Mouse (Mus musculus): ENCODE measurements around the gene Hapln3. TPM values are rescaled to one million over a fixed set of nuclear protein-coding genes. Genes with fewer than 3 reads are reported as not detected.
A peak's percentile ranks its signal among the peaks of the same experiment; 100 is the strongest.

The Hapln3 gene
- total and polyA plus RNA-seq, 3 experiments = not detected

GRCm38 (mm10) chr7:79133391-79133790 lies 2.6 kb upstream of the Hapln3 start:
- H3K27me3 ChIP-seq (ENCODE audit: control insufficient read depth in 1 of 2, insufficient read depth in 2 of 2, low read length in 2 of 2) = no peaks in the 10 kb centered on the region
- H3K4me1 ChIP-seq (ENCODE audit: control insufficient read depth in 1 of 2, insufficient read depth in 2 of 2, low read length in 2 of 2) = peaks cover 0 to 4% of the 10 kb centered on the region in 2 experiments; a peak in 1 of 4 replicates
- H3K27ac ChIP-seq (ENCODE audit: control insufficient read depth, low read depth, low read length) = no peak overlapping the region
- no peaks in the 10 kb centered on the region for H3K9me3 ChIP-seq (replicated peaks; ENCODE audit: insufficient read depth, low read length)
- H3K9ac ChIP-seq (ENCODE audit: control insufficient read depth, low read depth, low read length, poor library complexity, severe bottlenecking) = no peak overlapping the region
- H3K36me3 ChIP-seq (ENCODE audit: control insufficient read depth in 1 of 2, insufficient read depth in 2 of 2, low read length in 2 of 2) = no peaks in the 10 kb centered on the region; a peak in 1 of 4 replicates
- TF ChIP-seq CHD2 (IDR thresholded peaks at IDR 0.05; ENCODE audit: low read length) (no peak), GABPA (IDR thresholded peaks at IDR 0.05; ENCODE audit: low read depth, low read length) (no peak), CTCF (IDR thresholded peaks at IDR 0.05 in 2 of 3, conservative IDR thresholded peaks at IDR 0.05 in 1 of 3; ENCODE audit: control insufficient read depth in 1 of 3, insufficient read depth in 1 of 3, low read depth in 2 of 3, low read length in 3 of 3, poor library complexity in 1 of 3, severe bottlenecking in 1 of 3) (peak in 2 of 3 experiments; percentile 9 to 24; a peak in 1 of 6 replicates), TAL1 (IDR thresholded peaks at IDR 0.05; ENCODE audit: low read length) (no peak), JUND (IDR thresholded peaks at IDR 0.05; ENCODE audit: low read depth, low read length) (no peak)
- no peak for DNase-seq (ENCODE audit: low read depth, low spot score)
- H3K4me3 ChIP-seq (ENCODE audit: control insufficient read depth in 1 of 2, insufficient read depth in 1 of 2, low read depth in 2 of 2, low read length in 2 of 2) = no peak overlapping the region
- no peaks in the 10 kb centered on the region for H3K79me2 ChIP-seq (ENCODE audit: control insufficient read depth, insufficient read depth, low read length, poor library complexity)

- Histone ChIP-seq H3K27me3 (ENCODE audit: control insufficient read depth in 1 of 2, insufficient read depth in 2 of 2, low read length in 2 of 2) (no peaks in the 10 kb centered on the region), H3K79me2 (ENCODE audit: control insufficient read depth, insufficient read depth, low read length, poor library complexity) (no peaks in the 10 kb centered on the region), H3K27ac (ENCODE audit: control insufficient read depth, low read depth, low read length) (no peak overlapping the region), H3K4me1 (ENCODE audit: control insufficient read depth in 1 of 2, insufficient read depth in 2 of 2, low read length in 2 of 2) (peaks cover 0 to 4% of the 10 kb centered on the region in 2 experiments; a peak in 1 of 4 replicates), H3K4me3 (ENCODE audit: control insufficient read depth in 1 of 2, insufficient read depth in 1 of 2, low read depth in 2 of 2, low read length in 2 of 2) (no peak overlapping the region), H3K9ac (ENCODE audit: control insufficient read depth, low read depth, low read length, poor library complexity, severe bottlenecking) (no peak overlapping the region), H3K9me3 (replicated peaks; ENCODE audit: insufficient read depth, low read length) (no peaks in the 10 kb centered on the region), H3K36me3 (ENCODE audit: control insufficient read depth in 1 of 2, insufficient read depth in 2 of 2, low read length in 2 of 2) (no peaks in the 10 kb centered on the region; a peak in 1 of 4 replicates)
- DNase-seq (ENCODE audit: low read depth, low spot score) = no peak
- TF ChIP-seq ETS1 (IDR thresholded peaks at IDR 0.05; ENCODE audit: low read depth, low read length) = no peak
- TF ChIP-seq MYC (IDR thresholded peaks at IDR 0.05; ENCODE audit: low read depth, low read length) = no peak
- no peak for TF ChIP-seq MYB (IDR thresholded peaks at IDR 0.05; ENCODE audit: low read depth, low read length)
- TF ChIP-seq USF2 (IDR thresholded peaks at IDR 0.05; ENCODE audit: borderline replicate concordance in 1 of 2, insufficient read depth in 1 of 2, low read depth in 1 of 2, low read length in 2 of 2) = no peak
- TF ChIP-seq UBTF (IDR thresholded peaks at IDR 0.05; ENCODE audit: borderline replicate concordance, insufficient read depth, low read depth, low read length) = no peak
- no peak for TF ChIP-seq TAL1 (IDR thresholded peaks at IDR 0.05; ENCODE audit: low read length)
- no peak for TF ChIP-seq RCOR1 (IDR thresholded peaks at IDR 0.05; ENCODE audit: low read depth, low read length)
- TF ChIP-seq ZMIZ1 (IDR thresholded peaks at IDR 0.05; ENCODE audit: low read depth, low read length) = no peak
- no peak for TF ChIP-seq CHD2 (IDR thresholded peaks at IDR 0.05; ENCODE audit: low read length)
- no peak for TF ChIP-seq HCFC1 (IDR thresholded peaks at IDR 0.05; ENCODE audit: low read depth, low read length)
Measured at GRCm38 (mm10) chr7:79130385-79130784, 433 bp downstream of the Hapln3 start.

GRCm38 (mm10) chr7:79129883-79130282 lies 935 bp downstream of the Hapln3 start:
- peaks cover 0 to 4% of the 10 kb centered on the region in 2 experiments; a peak in 1 of 4 replicates for H3K4me1 ChIP-seq (ENCODE audit: control insufficient read depth in 1 of 2, insufficient read depth in 2 of 2, low read length in 2 of 2)
- H3K9me3 ChIP-seq (replicated peaks; ENCODE audit: insufficient read depth, low read length) = no peaks in the 10 kb centered on the region
- H3K9ac ChIP-seq (ENCODE audit: control insufficient read depth, low read depth, low read length, poor library complexity, severe bottlenecking) = no peak overlapping the region
- H3K36me3 ChIP-seq (ENCODE audit: control insufficient read depth in 1 of 2, insufficient read depth in 2 of 2, low read length in 2 of 2) = no peaks in the 10 kb centered on the region; a peak in 1 of 4 replicates
- no peaks in the 10 kb centered on the region for H3K79me2 ChIP-seq (ENCODE audit: control insufficient read depth, insufficient read depth, low read length, poor library complexity)
- no peaks in the 10 kb centered on the region for H3K27me3 ChIP-seq (ENCODE audit: control insufficient read depth in 1 of 2, insufficient read depth in 2 of 2, low read length in 2 of 2)
- no peak overlapping the region for H3K27ac ChIP-seq (ENCODE audit: control insufficient read depth, low read depth, low read length)
- TF ChIP-seq USF1 (IDR thresholded peaks at IDR 0.05; ENCODE audit: low read depth, low read length) = no peak
- TF ChIP-seq MYB (IDR thresholded peaks at IDR 0.05; ENCODE audit: low read depth, low read length) = no peak
- TF ChIP-seq POLR2A (IDR thresholded peaks at IDR 0.05; ENCODE audit: control insufficient read depth in 1 of 2, insufficient read depth in 1 of 2, low read depth in 1 of 2, low read length in 2 of 2, poor library complexity in 1 of 2) = no peak
- TF ChIP-seq TCF12 (IDR thresholded peaks at IDR 0.05; ENCODE audit: low read depth, low read length) = no peak
- TF ChIP-seq TAL1 (IDR thresholded peaks at IDR 0.05; ENCODE audit: low read length) = no peak
- TF ChIP-seq MEF2A (IDR thresholded peaks at IDR 0.05; ENCODE audit: extremely low read depth, insufficient replicate concordance, low read depth, low read length, poor library complexity, severe bottlenecking) = no peak
- no peak for TF ChIP-seq GABPA (IDR thresholded peaks at IDR 0.05; ENCODE audit: low read depth, low read length)
- no peak for TF ChIP-seq ZC3H11A (IDR thresholded peaks at IDR 0.05; ENCODE audit: low read depth, low read length)
- no peak overlapping the region for H3K4me3 ChIP-seq (ENCODE audit: control insufficient read depth in 1 of 2, insufficient read depth in 1 of 2, low read depth in 2 of 2, low read length in 2 of 2)
- no peak for DNase-seq (ENCODE audit: low read depth, low spot score)
